Mouse (Mus musculus): ENCODE data around the gene Cox17.
A peak's percentile ranks its signal among the peaks of the same experiment; 100 is the strongest.

Cox17 gene

DNA sequence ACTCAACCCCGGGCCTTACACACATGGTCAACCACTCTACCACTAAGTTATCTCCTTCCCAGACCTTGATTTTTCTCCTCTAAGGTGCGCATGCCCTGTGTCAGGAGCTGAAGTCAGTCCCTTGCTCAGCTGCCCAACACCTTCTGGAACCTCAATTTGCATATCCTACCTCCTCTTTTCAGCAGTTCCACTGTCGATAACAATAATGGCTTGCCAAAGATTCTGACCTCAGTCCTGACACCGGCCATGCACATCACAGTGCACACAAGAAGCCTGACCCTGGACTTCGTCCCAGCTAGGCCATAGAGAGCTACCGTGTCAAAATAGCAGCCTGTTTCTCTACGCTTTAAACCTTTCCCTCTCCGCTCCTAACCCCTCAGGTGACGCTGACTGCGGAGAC, 26.6 kb downstream of the Cox17 start:
- DNase-seq = no peak

DNA sequence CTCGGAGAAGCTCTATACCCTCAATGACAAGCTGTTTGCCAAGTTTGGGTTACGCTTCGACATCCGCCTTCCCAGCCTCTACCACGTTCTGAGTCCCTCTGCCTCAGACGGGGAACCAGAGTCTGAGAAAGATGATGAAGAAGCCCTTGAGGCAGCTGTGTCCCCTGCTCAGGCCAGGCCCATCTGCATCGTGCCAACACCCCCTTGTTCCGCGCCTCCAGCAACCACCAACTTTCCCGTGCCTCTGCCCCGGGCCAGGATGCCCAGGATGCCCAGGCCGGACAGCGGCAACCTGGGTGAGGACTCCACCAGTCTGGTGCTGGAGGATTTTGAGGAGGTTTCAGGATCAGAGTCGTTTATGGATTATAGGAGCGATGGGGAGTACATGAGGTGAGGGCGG, 27.1 kb downstream of the Cox17 start:
- DNase-seq = no peak

DNA sequence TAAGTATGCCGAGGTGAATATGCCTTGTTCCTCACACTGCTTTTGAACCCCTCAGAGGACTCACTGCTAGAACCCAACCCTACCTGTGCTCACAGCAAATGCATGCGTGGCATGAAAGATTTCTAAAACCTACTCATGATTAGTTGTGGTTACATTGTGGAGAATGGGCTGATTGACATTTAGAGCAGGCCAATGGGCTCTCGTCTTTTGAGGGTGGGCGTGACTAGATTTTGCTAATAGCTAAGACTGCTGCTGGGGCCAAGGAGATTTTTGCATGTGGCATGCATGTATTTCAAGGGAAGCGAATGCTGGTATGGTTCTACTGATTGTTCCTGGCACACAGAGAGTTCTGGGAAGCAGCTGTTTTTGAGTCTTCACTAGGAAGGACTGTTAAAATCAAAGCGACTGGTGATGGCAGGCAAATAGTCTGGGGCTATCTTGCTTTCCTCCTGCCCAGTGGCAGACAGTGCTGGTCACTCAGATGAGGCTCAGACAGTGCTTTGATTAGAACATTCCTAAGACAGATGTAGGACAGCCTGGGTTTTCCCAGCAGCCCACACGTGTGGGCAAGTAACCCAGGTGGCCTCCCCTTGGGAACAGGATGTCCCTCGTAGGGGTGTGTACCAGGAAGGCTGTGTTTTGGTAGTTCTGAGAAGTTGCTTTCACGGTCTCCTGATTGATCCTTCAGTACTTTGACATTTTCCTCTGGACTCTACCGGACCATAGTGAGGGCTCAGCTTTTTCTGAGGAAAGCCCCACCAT, 27.8 kb downstream of the Cox17 start:
- DNase-seq = no peak

DNA sequence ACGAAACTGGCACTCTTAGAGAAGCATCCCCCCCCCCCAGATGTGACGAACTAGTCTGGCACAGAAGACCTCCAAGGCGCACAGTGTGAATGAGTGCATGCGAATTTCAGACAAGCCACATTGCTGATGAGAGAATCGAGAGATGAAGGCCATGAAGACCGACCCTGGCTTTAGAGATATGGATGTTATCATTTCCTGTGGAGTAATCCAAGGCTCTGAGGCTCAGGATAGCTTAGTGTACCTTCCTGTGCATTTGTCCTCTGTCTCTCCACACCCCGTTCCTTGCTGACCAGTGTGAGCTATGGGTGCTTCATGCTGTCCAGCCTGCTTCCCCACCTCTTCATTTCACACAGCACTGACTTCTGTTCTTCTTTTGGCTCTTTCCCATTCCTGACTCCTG, 28.4 kb downstream of the Cox17 start:
- no peak for DNase-seq

DNA sequence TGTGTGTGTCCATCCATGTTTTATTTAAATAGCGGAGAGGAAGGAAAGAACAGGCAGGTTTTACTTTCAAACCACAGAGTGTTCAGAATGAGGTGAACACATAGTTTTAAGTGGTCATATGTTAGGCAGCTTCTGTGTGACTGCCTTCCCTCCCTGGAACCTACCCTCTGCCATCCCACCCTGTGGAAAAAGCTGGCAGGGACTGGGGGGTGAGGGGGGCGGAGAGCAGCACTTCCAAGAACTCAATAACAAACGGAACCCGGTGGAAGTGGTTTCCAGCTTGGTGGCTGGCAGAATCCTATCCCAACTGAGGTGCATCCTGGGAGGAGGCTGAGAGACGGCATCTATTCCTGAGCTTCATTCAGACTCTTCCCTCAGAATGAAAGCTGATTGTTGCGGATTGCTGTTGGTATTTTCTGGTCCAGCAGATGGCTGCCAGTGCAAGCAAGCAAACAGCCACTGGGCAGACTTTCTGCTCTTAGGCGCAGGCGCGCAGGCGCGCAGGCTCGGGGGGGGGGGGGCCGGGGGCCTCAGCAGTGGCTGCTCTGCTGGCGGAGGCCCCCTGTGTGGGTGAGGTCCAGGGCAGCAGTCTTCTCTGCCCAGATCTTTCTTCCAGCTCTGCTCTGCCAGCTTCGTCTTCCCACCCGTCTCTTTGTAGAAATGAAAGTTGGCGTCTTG, 29.5 kb downstream of the Cox17 start:
- DNase-seq = peak; percentile 66

DNA sequence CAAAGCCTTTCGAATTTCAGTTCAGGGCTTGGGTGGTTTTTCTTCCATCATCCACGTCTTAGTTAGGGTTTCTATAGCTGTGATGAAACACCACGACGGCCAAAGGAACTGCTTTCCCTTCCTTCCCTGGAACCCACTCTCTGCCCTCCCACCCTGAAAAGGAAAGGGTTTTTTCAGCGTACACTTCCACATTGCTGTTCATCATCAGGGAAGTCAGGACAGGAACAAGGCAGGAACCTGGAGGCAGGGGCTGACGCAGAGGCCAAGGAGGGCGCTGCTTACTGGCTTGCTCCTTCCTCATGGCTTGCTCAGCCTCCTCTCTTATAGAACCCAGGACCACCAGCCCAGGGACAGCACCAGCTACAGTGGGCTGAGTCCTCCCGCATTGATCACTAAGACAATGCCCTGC, 30.1 kb downstream of the Cox17 start:
- DNase-seq = no peak

DNA sequence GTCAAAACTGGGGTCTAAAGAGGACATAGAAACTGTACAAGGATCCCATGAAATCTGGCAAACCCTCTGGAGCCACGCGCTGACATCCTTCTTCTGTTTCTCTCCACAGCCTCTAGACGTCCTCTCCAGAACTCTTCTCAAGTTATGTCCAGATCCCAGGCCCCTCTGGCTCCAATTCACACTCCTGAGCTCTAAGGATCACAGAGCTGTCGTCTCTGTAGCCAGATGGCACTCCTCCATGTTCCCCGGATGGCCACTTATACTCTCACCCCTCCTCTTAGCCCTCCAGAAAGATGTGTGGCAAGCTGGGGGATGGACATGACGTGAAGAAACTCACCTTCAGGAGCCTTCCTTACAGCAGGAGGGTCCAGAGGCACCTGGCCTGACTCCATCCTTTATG, 30.8 kb downstream of the Cox17 start:
- no peak for DNase-seq

DNA sequence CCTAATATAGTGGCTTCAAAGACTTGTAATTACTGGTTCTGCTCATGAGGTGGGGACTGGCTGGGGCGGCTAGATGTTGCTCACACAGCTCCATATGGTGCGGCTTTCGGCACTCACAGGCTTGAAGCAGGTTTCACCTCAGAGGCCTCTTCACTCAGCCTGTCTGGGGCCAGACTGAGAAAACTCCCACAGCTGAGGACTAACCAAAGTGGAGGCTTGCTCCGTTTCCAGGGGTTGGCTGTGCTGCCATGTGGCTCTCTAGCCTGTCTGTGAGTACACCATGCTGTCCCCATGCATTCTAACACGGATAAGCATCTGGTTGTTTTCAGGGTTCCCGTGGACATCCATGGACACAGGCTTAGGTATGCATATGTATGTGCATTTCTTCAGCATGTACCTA, 31.8 kb downstream of the Cox17 start:
- DNase-seq = no peak

DNA sequence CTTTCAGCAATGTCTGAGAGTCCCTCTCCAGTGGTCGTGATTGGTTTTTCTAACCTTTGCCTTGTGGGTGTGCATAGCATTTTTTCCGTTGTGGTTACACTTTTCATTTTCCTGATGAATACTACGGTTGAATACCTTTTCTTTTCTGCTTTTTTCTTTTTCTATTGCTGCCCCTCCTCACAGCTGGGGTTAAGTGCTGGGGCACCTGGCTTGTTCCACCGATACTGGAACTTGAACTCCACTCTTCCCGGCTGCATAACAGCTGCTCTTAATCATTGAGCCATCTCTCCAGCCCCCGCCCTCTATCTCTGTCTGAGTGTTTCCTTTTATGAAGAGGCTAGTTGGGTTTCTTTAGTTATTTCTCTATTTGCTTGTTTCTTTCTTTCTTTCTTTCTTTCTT, 32.3 kb downstream of the Cox17 start:
- no peak for DNase-seq

DNA sequence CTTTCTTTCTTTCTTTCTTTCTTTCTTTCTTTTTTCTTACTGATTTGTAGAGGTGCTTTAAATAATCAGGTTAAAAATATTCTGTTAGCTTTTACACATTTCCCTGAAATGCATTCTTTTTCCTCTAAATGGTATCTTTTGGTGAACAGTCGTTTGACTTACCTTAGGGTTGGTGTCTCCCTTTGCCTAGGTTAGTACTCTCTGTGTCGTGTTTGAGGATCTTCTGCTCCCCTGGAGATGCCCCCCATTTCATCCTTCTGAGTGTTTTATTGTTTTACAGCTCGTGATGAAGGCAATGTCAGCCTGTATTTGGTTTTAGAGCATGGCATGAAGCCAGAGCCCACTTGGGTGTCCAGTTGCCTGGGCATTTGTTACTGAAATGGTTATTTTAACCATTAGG, 32.7 kb downstream of the Cox17 start:
- DNase-seq = no peak

DNA sequence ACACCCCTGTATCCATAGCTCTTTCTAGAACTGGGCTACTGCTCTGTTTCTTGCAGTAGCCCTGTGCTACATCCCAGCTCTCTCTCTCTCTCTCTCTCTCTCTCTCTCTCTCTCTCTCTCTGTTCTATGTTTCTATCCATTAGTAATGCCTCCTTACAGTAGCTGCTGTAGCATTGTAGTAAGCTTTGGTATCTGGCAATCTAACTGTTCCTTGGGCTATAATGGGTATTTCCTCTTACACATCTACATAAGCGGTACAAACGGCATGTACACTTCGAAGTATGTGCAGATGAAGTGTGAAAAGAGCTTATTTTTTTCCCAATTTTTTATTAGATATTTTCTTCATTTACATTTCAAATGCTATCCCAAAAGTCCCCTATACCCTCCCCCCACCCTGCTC, 33.1 kb downstream of the Cox17 start:
- no peak for DNase-seq

DNA sequence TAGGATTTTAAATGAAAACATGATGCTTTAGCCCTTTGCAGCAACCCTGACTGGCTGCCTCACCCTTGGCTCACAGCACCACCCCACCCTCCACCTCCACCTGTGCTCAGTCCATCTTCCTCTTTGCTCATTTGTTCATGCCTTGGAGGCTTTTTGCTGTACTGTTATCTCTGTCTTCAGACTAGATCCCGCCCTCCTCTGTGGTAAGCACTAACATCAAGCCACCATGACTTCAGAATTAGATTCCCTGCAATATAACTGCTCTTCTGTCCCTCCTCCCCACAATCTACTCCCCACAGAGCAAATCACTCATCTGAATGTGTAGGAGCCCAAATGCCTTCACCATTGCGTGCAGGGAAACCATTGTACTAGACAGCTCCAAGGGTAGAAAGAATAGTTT, 36.9 kb downstream of the Cox17 start:
- no peak for DNase-seq

DNA sequence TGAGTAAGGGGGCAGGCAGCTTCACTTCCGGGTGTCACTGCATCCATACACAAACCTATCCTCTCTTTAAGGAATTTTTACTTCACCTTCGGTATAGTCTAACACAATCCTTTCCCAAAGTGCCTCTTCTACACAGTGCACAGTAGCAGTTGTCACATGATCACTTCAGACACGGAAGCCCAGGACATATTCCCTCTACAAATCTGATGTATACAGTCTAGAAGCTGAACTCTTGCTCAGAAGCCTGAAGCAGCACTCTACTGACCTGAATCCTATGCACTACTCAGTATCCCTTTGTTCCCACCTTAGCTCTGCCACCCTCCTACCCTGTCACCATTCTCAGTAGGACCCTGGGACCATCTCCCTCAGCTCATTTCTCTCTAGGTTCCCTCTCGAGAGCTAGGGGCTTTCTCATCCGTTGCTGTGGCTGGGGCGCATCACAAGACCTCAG, 38.4 kb downstream of the Cox17 start:
- no peak for DNase-seq

DNA sequence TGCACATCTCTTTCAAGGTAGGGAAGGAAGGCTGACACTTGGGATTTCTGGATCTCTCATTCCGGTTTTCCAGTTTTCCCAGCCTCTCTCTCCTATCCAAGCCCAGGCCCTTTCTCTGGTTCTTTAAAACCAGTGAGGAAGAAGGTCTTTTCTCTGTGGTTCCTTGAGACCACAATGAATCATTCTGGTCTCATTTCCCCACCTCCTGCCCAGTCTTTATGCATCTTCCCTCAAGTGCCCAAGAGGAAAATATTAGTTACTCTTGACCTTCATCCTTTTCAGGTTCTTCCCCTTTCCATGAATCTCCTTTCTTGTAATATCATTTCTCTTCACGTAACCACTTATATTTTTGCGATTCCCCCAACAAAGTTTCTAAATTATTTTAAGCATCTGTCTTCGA, 38.9 kb downstream of the Cox17 start:
- no peak for DNase-seq

DNA sequence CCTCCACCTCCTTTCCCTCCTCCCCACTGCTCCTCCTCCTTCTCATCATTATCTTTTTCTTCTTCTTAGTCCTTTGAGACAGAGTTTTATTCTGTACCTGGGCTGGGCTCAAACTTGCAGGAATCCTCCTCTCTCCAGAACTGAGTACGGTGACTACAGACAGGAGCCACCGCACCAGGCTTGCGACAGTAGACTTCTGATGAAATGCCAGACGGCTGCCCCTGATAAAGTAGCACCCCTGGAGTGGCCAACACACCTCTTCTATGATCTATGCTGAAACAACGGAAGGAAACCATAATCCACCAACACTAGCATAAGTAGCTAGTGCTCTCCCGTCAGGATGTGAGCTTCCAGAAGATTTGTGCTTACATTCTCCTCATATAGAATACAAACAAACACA, 40.6 kb downstream of the Cox17 start:
- no peak for DNase-seq

DNA sequence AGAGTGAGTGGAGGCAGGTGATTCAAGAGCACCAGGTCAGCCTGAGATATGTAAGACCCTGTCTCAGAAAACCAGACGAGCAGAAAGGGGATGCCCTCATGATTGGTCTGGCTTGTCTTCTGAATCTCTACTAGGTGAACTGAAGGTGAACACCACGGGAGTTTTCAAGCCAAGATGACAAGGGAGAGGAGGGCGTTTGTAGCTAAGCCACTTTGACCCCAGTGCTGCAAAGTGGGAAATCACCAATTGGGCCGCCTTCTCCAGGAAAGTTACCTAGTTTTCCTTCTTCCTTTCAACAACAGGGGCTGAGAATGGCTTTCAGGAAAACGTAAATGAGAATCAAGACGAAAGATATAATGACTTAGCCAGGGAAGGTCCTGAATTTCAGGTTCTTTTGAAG, 42.0 kb downstream of the Cox17 start:
- DNase-seq = no peak

DNA sequence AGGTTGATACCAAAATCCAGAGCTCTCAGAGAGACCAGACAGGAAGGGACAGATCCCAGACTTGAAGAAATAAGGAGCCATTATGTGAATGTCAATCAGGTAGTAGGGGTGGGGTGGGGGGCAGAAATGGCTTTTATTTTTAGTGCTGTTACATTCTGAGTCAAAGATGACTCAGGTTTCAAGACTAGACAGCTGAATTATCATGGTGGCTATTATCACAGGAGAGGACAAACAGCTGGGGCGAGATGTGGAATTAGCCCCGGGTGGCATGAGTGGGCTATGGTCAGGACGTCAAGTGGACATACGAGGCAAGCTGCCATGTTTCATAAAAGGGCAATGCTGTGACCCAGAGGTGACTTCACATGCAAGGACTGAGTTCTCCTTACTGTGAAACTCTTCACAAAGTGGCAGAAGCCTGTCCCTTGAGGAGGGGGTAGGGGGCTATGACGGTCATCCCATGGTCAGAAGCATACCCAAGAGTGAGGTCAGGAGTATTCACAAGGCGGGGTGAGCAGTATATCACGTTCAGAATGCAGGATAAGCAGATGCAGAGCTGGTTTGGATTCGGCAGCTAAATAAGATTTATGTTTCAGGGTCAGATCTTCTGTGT, 42.6 kb downstream of the Cox17 start:
- no peak for DNase-seq

DNA sequence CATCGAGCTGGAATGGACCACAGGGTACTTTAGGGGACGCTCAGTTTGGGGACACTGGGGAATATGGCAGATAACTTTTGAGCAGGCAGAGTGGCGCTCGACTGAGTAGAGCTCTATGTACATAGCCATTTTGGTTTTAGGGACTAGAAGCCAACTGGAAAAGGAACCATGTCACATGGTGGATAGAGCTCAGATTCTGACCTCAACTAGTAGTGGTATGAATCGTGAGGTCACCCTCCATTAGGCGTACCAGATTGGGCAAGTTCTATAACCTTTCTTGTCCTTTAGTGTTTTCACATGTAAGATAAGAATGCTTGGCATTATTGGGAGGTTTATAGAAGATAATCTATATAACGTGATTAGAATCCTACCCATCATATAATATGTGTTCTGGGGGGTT, 43.5 kb downstream of the Cox17 start:
- DNase-seq = no peak

DNA sequence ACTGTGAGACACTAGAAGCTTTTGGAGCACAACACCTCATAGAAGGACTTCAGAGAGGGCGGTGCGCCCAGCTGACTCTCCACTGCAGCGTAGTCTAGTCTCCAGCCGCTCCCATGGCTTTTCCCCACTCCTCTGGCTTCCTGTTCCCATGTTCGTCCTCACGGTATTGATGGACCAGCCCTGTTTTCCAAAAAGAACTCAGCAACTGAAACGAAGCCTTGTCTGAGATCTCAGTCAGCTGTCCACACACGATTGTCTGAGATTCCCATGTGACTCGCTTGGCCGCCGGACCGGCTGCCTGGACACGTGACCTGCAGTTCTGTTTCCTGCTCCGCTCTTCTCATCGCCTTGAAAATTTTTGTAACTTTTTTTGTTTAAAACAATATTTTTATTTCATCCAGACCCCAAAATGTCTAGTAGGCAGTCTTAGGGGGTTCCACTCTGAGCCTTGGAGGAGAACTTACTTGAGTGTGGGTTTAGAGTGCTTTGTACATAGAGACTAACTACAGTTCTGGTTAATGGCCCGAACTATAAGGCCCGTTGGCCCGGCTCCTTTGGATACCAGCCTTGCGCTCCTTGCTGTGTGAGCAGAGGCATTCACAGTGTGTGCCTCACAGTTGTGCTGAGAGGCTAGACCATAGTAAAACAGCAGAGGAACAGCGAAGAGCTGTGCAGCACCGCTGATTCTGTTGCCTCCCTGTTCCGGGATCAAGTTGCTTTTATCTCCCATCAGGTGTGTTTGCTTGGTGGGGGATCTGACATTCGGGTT, 45.5 kb downstream of the Cox17 start:
- DNase-seq = peak; percentile 25 to 33

DNA sequence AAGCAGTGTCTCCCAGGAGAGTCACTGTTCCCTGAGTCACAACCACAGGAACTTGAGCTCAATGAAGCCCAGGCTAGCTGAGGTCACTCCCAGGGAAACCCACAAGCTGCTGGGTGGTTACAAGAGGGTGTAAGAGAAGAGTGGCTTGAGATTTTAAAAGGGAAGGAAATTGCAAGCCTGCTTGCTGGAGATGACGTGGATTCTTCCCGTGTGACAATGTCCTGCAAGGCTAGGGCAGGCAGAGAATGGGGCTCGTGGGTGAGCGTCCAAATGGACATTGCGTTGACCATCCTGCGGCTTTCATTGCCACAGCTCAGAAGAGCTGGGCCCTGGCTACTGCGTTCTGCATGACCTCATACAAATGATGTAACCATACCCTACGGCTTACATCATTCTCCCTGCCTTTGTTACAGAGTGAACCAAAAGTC, 47.4 kb downstream of the Cox17 start:
- DNase-seq = no peak

DNA sequence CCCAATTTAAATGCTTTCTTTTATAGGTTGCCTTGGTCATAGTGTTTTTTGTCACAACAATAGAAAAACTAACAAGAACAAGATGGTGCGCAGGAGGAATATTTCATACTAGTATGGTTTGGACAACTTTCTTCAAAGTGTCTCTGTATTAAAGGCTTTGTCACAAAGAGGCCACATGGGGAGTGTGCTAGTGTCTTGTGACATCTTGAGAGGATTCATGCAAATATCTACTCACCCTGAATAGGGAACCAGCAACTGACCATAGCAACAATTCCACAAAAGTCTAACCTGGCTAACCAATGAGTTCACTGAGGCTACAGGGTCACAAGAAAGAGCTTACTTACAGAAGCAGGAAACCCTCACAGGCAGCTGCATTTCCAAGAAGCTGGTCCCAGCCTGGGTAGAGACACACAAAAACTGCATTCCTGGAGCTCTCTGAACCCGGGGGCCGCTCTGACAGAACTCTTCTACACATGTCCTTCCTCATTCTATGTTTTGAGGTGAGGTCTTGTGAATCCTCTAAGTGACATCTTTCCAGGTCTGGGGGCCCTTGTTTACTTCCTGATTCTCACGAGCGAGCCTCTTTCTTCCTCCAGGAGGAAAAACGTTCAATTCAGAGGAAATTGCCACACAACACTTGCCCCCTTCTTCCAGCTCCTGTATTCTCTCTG, 48.4 kb downstream of the Cox17 start:
- DNase-seq = no peak

DNA sequence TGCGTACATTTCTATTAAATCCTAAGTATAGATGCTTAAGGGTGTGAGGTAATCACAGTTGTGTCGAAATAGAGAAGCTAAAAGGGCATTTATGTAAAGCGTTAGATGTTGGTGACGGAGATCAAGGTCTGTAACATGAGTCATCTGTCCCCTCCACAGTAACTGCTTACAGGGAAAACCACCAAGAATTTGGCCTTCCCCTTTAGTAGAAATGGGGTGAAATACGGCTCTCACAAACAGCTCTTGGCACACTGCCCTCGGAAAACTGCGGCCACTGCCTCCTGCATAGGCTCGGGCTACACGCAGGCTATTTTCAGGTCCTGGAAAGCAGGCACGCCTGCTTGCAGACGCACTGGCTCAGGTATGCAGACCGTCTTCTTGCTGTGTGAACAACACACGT, 49.4 kb downstream of the Cox17 start:
- DNase-seq = peak; percentile 23 to 49

DNA sequence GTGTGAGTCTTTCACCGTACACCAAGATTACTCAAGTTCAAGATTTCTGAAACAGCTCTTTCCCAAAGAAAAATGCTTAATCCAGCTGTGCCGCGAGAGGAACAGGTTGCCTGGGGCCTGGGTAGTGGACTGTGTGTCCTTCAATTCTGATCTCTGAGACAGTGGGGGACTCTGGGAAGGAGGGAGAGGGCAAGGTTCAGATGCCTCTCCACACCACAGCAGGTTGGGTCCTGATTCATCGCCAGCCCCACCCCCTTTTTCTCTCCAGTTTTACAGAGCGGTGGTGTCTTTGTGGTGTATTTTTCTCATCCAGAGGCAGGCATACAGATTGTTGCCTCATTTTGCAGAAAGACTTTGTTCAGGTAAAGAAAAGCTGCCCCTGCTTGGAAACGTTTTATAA, 51.5 kb downstream of the Cox17 start:
- DNase-seq = no peak
